23 mouse cellular contexts compared by ENCODE assay signal in genomic region chr7:90100614-90101160, GRCm38 (mm10).
"Had no signal": no experiment of that assay in that cellular context is flagged by ENCODE, and none has a peak within 500 bp of the region (broad histone marks: within the 10 kb centered on the region; RNA-seq: fewer than 3 reads in every experiment).

No protein-coding gene starts in this region.

- ATAC-seq: hindbrain, embryonic 16.5 days; midbrain, embryonic 13.5 days; midbrain, embryonic 16.5 days had no signal

- H3K27me3 ChIP-seq: limb, embryonic 12.5 days; limb, embryonic 15.5 days; liver, embryonic 13.5 days; lung, embryonic 15.5 days; midbrain, embryonic 13.5 days; neural tube, embryonic 13.5 days; stomach, embryonic 15.5 days had no signal

- H3K4me1 ChIP-seq: limb, embryonic 12.5 days; neural tube, embryonic 13.5 days; stomach, embryonic 15.5 days had no signal

- H3K36me3 ChIP-seq: limb, embryonic 12.5 days; limb, embryonic 15.5 days; liver, embryonic 13.5 days; lung, embryonic 15.5 days; midbrain, embryonic 10.5 days; midbrain, embryonic 13.5 days; neural tube, embryonic 13.5 days; stomach, embryonic 15.5 days had no signal

- H3K4me3 ChIP-seq: left cerebral cortex, adult 2 months; limb, embryonic 12.5 days; limb, embryonic 15.5 days; liver, embryonic 13.5 days; lung, embryonic 15.5 days; megakaryocyte, embryonic 14.5 days; midbrain, embryonic 10.5 days; midbrain, embryonic 13.5 days; myocyte; neural tube, embryonic 13.5 days; stomach, embryonic 15.5 days had no signal

- H3K4me2 ChIP-seq: limb, embryonic 12.5 days; limb, embryonic 15.5 days; liver, embryonic 13.5 days; lung, embryonic 15.5 days; midbrain, embryonic 13.5 days; neural tube, embryonic 13.5 days; stomach, embryonic 15.5 days had no signal

- H3K9me3 ChIP-seq: limb, embryonic 12.5 days; limb, embryonic 15.5 days; liver, embryonic 13.5 days; lung, embryonic 15.5 days; megakaryocyte, embryonic 14.5 days; midbrain, embryonic 10.5 days; midbrain, embryonic 13.5 days; neural tube, embryonic 13.5 days; stomach, embryonic 15.5 days had no signal

- H3K27ac ChIP-seq: kidney, postnatal 0 days; left cerebral cortex, adult 2 months; limb, embryonic 12.5 days; limb, embryonic 15.5 days; liver, embryonic 13.5 days; lung, embryonic 15.5 days; midbrain, embryonic 10.5 days; midbrain, embryonic 13.5 days; neural tube, embryonic 13.5 days; stomach, embryonic 15.5 days had no signal

- DNase-seq: kidney, adult 18-20 months; layer of hippocampus, postnatal 36 days; liver, embryonic 13.5 days; lung, adult 18-20 months; lung, postnatal 10 days; lung, postnatal 36 days; retina, postnatal 1 day; right cerebral cortex, postnatal 25 days; spleen, adult 18-20 months; thymus, postnatal 25 days had no signal

- H3K9ac ChIP-seq: limb, embryonic 12.5 days; limb, embryonic 15.5 days; liver, embryonic 13.5 days; lung, embryonic 15.5 days; midbrain, embryonic 13.5 days; neural tube, embryonic 13.5 days; stomach, embryonic 15.5 days had no signal
